Mouse (Mus musculus) lung, postnatal 10 days (tissue): ENCODE measurements at regions not wholly inside any gene's neighbourhood (a gene's known extent, or its start where the extent isn't known, plus 50 kb on each side); places are given as distances from the start of the nearest gene placed in this dataset.

ENCODE experiments used
- DNase-seq: peaks from one replicate; pipeline ENCODE4 v3.0.0; 2021

- DNase-seq, result no peak
These were observed 132.2 kb upstream of the B3gat2 start for GRCm38 (mm10) chr1:23629366-23629765.

- no peak for DNase-seq
These were observed 116.5 kb upstream of the B3gat2 start for GRCm38 (mm10) chr1:23645093-23645492.

- DNase-seq, result no peak
These were observed 112.6 kb upstream of the B3gat2 start for GRCm38 (mm10) chr1:23648875-23649506.

- no peak for DNase-seq
These were observed 111.7 kb upstream of the B3gat2 start for GRCm38 (mm10) chr1:23649886-23650285.

- DNase-seq, result no peak
These were observed 107.9 kb upstream of the B3gat2 start for GRCm38 (mm10) chr1:23653628-23654027.

GRCm38 (mm10) chr1:23655768-23656167, 105.8 kb upstream of the B3gat2 start:
- DNase-seq, result no peak

- DNase-seq, result no peak
These were observed 105.3 kb upstream of the B3gat2 start for GRCm38 (mm10) chr1:23656302-23656701.

- no peak for DNase-seq
These were observed 104.8 kb upstream of the B3gat2 start for GRCm38 (mm10) chr1:23656718-23657117.

- DNase-seq, result no peak
These were observed 91.0 kb upstream of the B3gat2 start for GRCm38 (mm10) chr1:23670514-23670913.

GRCm38 (mm10) chr1:23674357-23674756, 87.2 kb upstream of the B3gat2 start:
- no peak for DNase-seq

- DNase-seq, result no peak
These were observed 85.3 kb upstream of the B3gat2 start for GRCm38 (mm10) chr1:23676301-23676700.

- DNase-seq, result no peak
These were observed 72.2 kb upstream of the B3gat2 start for GRCm38 (mm10) chr1:23689398-23689797.

GRCm38 (mm10) chr1:23705489-23705888, 56.1 kb upstream of the B3gat2 start:
- DNase-seq, result peak; percentile 32

GRCm38 (mm10) chr1:23706450-23706849, 55.1 kb upstream of the B3gat2 start:
- no peak for DNase-seq
